Mouse (Mus musculus) olfactory bulb, adult 2 months (tissue): ENCODE data around the gene Slc25a28.

Source experiments
- CTCF ChIP-seq: fragments of 200-500 bp; IDR thresholded peaks from 2 replicates; pipeline ENCODE4 v1.5.1; 2012; ENCODE audit warnings: low read depth, mild to moderate bottlenecking, low read length, moderate library complexity; ENCODE audit not compliant: insufficient read depth
- POLR2A ChIP-seq: fragments of 200-500 bp; IDR thresholded peaks from 2 replicates; pipeline ENCODE4 v1.6.1; 2012; ENCODE audit warnings: mild to moderate bottlenecking, low read depth, low read length, moderate library complexity; ENCODE audit not compliant: insufficient read depth

DNA sequence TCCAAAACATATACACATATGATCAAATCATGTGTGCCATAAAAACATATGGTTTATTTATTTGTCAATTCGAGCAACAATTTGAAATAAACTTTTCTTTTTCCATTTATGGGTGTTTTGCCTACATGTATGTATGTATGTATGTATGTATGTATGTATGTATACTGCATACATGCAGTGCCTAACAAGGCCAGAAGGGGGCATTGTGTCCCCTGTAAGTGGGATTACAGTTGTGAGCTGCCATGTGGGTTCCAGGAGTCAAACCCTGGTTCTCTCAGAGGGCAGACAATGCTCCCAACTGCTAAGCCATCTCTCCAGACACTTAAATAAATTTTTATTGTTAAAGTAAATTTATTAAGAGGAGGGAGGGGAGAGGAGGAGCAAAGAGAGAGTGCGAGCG, 47.3 kb downstream of the Slc25a28 start:
- TF ChIP-seq CTCF (no peak), POLR2A (no peak)
